Mouse (Mus musculus) heart, postnatal 4 days (tissue): ENCODE data around the gene Parvb. TPM values are rescaled to one million over a fixed set of nuclear protein-coding genes. Genes with fewer than 3 reads are reported as not detected.

Experiments used
- DNase-seq: peaks from one replicate; pipeline ENCODE4 v3.0.0; 2021
- total RNA-seq, 2 experiments: library from RNA; stranded (reverse); gene quantifications; 2 replicates each; pipeline ENCODE4 v1.2.3; 2021

Parvb gene
- total RNA-seq, 2 experiments from 2014 or later: 172 to 177 TPM

GRCm38 (mm10) chr15:84217969-84218782, 13.7 kb upstream of the Parvb start:
- no peak for DNase-seq

GRCm38 (mm10) chr15:84218783-84219271, 13.0 kb upstream of the Parvb start:
- DNase-seq: peak; percentile 51

GRCm38 (mm10) chr15:84221539-84221938, 10.3 kb upstream of the Parvb start:
- DNase-seq: no peak

GRCm38 (mm10) chr15:84223423-84223822, 8.4 kb upstream of the Parvb start:
- DNase-seq: no peak

GRCm38 (mm10) chr15:84224779-84225178, 7.1 kb upstream of the Parvb start:
- no peak for DNase-seq

GRCm38 (mm10) chr15:84226918-84227317, 4.9 kb upstream of the Parvb start:
- DNase-seq: no peak

- no peak for DNase-seq
These were observed 1.2 kb upstream of the Parvb start for GRCm38 (mm10) chr15:84230661-84231060.

- DNase-seq: peak; percentile 55
These were observed 630 bp upstream of the Parvb start for GRCm38 (mm10) chr15:84231113-84231712.

GRCm38 (mm10) chr15:84232609-84233008, 766 bp downstream of the Parvb start:
- no peak for DNase-seq

GRCm38 (mm10) chr15:84234794-84235581, 3.1 kb downstream of the Parvb start:
- no peak for DNase-seq

- DNase-seq: peak; percentile 64
These were observed 3.8 kb downstream of the Parvb start for GRCm38 (mm10) chr15:84235646-84236045.

GRCm38 (mm10) chr15:84238552-84238951, 6.7 kb downstream of the Parvb start:
- DNase-seq: no peak

GRCm38 (mm10) chr15:84238991-84239401, 7.2 kb downstream of the Parvb start:
- no peak for DNase-seq

- no peak for DNase-seq
These were observed 9.7 kb downstream of the Parvb start for GRCm38 (mm10) chr15:84241520-84241919.

- DNase-seq: peak; percentile 44
These were observed 13.3 kb downstream of the Parvb start for GRCm38 (mm10) chr15:84245104-84245503.

- DNase-seq: no peak
These were observed 14.4 kb downstream of the Parvb start for GRCm38 (mm10) chr15:84246195-84246594.

GRCm38 (mm10) chr15:84247309-84247708, 15.5 kb downstream of the Parvb start:
- DNase-seq: no peak

GRCm38 (mm10) chr15:84251227-84251626, 19.4 kb downstream of the Parvb start:
- DNase-seq: peak; percentile 86

GRCm38 (mm10) chr15:84252645-84253044, 20.8 kb downstream of the Parvb start:
- no peak for DNase-seq

GRCm38 (mm10) chr15:84253757-84254156, 21.9 kb downstream of the Parvb start:
- DNase-seq: peak; percentile 70

- DNase-seq: no peak
These were observed 22.5 kb downstream of the Parvb start for GRCm38 (mm10) chr15:84254387-84254786.

- DNase-seq: no peak
These were observed 24.5 kb downstream of the Parvb start for GRCm38 (mm10) chr15:84256254-84256850.

- no peak for DNase-seq
These were observed 25.0 kb downstream of the Parvb start for GRCm38 (mm10) chr15:84256864-84257263.
